Mouse (Mus musculus): ENCODE data around the gene Cnbd2.

Gene Cnbd2

DNA sequence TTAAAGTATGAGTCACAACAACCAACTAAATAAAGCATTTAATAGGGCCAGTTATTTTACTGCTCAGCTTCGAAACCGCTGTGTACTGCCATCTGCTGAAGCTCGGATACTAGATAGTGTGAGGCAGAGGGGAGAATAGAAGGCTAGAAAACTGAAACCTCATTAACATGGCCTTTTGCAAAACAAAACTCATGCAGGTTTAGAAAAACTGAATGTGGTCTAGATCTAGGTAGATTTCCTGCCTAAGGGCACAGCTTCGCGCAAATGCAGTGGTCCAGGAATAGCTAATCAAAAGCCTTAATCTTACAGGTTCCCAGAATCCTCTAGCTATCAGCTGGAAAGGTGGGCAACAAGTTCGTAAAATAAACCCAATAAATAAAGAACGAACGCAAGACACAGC, 658 bp upstream of the Cnbd2 start:
- DNase-seq (ENCODE audit: low read depth, low spot score) = no peak

DNA sequence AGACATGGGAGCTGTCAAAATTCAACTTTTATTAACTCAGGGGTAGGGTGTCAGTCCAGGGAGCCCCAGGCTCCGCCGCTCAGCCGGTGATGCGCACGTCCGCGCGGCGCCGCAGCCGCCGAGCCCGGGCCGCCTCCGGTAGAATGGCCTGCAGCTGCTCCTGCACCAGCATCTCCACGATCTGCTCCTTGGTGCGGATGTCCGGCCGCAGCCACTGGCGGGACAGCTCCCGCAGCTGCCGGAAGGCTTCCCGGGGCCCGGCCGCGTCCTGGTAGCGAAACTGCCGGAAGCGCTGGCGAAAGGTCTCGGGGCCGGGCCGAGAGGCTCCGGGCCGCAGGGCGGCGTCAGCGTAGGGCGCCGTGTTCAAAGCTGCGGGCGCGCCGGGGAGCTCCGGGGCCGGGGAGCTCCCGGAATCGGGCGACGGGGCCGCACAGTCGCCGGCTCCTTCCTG, 233 bp upstream of the Cnbd2 start:
- peak; percentile 64 for DNase-seq (ENCODE audit: low read depth, low spot score)

GRCm38 (mm10) chr2:156313153-156313552, 1.1 kb downstream of the Cnbd2 start:
- no peak for DNase-seq (ENCODE audit: low read depth, low spot score)

GRCm38 (mm10) chr2:156314811-156315210, 2.7 kb downstream of the Cnbd2 start:
- DNase-seq (ENCODE audit: low read depth, low spot score) = peak; percentile 57

DNA sequence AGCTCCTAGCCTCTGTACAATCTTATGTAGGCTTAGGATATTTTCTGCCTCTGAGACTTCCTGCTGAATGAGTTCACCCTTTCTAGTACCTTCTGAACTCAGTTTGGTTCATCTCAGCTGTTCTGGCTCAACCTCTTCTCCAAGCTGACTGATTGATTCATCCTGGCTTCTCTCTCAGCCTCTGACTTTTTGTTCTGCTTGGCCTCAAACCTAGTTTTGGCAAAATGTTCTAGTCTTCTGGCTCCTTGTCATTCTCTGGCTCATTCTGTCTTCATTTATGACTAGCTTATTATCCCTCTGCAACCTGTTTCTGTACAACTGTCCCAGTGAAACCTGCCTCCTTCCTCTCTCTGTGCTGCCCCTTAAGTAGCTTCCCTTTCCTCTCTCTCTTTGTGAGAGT, 6.4 kb downstream of the Cnbd2 start:
- DNase-seq (ENCODE audit: low read depth, low spot score) = no peak

DNA sequence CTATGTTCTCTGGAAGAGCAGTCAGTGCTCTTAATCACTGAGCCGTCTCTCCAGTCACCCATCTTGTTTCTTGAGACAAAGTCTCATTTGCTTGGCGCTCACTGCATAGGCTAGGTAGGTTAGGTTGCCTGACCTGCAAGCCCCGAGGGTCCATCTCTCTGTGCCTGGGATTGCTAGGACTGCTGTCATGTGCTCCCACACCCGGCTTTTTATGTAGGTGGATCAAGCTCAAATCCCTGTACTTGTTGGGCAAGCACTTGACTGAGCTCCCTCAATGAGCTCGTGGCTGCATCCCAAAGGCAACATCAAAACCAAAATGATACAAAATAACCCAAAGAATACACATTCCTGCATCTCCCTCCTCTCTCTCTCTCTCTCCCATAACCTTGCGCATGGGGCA, 9.4 kb downstream of the Cnbd2 start:
- no peak for DNase-seq (ENCODE audit: low read depth, low spot score)

- no peak for DNase-seq (ENCODE audit: low read depth, low spot score)
These were observed 12.1 kb downstream of the Cnbd2 start for GRCm38 (mm10) chr2:156324116-156324588.

DNA sequence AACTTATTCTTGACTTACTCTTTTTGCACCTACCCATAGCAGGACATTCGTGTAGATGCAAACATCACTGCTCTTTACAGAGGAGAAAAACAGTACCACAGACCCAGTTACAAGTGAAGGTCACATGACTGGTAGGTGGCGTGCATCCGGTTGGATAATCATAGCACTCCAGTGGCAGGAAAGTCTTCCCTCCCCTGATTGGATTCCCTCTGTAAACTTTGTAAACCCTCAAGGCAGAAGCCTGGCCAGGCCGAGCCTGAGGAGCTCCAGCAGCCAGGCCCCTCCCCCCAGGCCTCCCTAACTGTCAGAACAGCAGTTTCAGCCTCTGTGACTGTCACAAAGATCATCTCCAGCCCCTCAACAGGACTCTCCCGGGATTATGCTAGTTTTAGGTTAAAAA, 12.6 kb downstream of the Cnbd2 start:
- DNase-seq (ENCODE audit: low read depth, low spot score) = no peak

DNA sequence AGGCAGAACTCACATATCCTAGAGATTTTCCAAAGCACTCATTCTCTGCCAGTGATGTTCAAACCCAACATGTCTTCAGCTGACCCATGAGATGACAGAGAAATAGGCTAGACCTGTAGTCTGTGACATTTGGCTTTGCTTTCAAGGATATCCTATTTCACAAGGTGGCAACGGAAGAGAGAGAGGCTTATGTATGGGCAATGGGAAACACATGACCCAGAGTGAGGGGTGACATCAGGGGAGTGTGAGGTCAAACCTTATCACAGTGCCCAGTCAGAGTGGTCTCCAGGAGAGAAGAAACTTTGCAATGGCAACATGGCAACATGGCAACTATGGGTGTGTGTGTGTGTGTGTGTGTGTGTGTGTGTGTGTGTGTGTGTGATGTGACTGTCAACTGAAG, 18.6 kb downstream of the Cnbd2 start:
- no peak for DNase-seq (ENCODE audit: low read depth, low spot score)

- no peak for DNase-seq (ENCODE audit: low read depth, low spot score)
These were observed 19.4 kb downstream of the Cnbd2 start for GRCm38 (mm10) chr2:156331446-156331965.

DNA sequence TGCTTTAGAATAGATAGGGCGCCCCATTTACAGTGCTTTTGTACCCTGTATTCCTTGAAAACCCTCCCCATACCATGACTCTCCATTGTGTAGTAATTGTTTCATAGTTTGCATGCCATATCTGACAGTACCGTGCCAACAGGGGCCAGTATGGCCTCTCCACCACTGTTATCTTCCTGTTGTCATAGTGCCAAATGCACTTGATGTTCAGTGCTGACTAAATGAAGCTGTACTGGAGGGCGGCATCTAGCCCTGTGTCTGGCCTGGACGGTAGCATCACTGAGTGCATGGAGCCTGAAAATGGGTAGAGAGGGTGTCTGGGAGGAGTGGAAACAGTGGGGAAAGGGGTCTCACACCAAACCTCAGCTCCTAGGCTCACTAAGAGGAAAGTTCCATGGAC, 28.0 kb downstream of the Cnbd2 start:
- no peak for DNase-seq (ENCODE audit: low read depth, low spot score)

DNA sequence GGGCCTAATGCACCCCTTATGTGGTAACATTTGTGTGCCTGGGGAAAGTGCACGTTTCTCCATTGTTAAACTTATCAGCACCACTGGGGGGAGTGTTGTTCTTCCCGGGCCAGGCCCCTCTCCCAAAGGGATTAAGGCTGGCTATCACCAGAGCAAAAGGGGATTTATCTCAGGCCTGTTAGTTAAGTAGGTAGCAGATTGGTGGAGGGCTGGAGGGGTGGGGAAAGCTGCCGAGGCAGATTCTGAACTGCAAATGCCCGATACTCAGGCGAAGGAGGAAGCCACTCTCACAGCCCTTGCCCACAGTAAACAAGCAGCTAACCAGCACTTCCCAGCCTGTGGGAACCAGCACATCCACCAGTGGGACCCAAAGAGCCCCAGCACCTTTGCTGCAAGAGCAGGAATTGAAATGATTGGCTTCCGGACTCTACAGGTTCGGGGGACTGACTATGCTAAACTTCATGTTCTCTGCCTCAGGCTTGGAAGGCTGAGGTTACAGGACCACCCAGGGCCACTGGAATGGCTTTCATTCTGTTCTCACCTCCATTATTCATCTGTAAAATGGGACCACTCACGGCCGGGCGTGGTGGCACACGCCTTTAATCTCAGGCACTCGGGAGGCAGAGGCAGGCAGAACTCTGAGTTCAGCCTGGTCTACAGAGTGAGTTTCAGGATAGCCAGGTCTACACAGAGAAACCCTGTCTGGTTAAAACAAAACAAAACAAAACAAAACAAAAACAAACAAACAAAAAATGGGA, 32.9 kb downstream of the Cnbd2 start:
- peak; percentile 90 for DNase-seq (ENCODE audit: low read depth, low spot score)

- no peak for DNase-seq (ENCODE audit: low read depth, low spot score)
These were observed 36.7 kb downstream of the Cnbd2 start for GRCm38 (mm10) chr2:156348812-156349211.

DNA sequence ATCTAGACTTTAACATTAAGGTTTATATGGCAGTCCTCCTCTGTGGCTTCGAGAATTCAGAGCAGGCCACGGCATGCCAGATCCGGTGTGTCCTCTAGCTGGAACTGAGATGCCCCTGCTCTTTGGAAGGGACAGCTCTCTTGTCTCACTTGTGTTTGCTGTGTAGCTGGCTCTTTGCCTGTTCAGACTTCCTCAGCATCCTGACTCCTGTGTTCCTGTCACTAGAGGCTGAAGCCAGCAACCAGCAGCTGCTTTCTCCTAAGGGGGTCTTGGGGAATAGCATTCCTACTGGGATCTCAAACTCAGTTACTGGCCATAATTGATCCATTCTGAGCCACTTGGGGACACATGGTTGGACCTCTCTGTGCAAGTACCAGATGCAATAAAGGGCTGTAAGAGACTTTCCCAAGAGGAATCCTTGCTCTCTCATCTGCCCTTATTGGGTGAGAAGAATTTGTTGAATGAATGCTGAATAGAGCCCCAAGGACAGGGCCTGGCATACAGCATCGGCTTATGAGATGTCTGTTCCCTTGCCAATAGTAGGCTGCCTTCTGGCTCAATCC, 37.3 kb downstream of the Cnbd2 start:
- no peak for DNase-seq (ENCODE audit: low read depth, low spot score)

DNA sequence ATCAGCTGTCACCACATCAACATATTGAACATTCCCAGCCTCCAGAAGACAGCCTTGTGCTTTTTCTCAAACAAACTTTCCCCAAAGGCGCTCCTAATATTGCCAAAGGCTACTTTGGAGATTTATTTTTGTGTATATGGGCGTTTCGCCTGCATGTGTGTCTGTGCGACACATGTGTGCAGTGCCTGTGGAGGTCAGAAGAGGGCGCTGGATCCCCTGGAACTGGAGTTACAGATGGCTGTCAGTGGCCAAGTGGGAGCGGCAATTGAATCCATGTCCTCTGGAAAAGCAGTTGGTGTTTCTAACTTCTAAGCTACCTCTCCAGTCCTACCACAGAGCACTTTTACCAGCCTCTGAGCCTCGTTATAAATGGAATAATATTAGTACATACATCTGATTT, 39.1 kb downstream of the Cnbd2 start:
- peak; percentile 87 for DNase-seq (ENCODE audit: low read depth, low spot score)

- DNase-seq (ENCODE audit: low read depth, low spot score) = no peak
These were observed 40.5 kb downstream of the Cnbd2 start for GRCm38 (mm10) chr2:156352413-156353165.

- DNase-seq (ENCODE audit: low read depth, low spot score) = no peak
These were observed 41.2 kb downstream of the Cnbd2 start for GRCm38 (mm10) chr2:156353265-156353692.

GRCm38 (mm10) chr2:156356031-156356430, 43.9 kb downstream of the Cnbd2 start:
- no peak for DNase-seq (ENCODE audit: low read depth, low spot score)

DNA sequence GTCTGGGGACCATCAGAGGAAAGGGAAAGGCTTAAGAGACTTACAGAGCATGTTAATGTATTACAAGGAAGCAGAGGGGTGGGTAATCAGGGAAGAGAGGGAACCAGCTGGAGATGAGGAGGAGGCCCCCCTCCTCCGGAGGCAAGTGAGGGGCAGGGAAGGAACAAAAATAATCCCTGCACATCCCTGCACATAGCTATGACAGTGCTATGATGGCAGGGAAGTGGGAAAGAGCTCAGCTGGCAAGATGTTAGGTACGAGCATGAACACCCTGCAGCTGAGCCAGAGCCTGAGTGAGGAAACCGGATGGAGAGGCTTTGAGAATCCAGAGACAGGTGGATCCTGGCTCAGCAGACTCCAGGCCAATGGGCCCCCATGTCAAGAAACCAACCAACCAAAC, 56.4 kb downstream of the Cnbd2 start:
- no peak for DNase-seq (ENCODE audit: low read depth, low spot score)

DNA sequence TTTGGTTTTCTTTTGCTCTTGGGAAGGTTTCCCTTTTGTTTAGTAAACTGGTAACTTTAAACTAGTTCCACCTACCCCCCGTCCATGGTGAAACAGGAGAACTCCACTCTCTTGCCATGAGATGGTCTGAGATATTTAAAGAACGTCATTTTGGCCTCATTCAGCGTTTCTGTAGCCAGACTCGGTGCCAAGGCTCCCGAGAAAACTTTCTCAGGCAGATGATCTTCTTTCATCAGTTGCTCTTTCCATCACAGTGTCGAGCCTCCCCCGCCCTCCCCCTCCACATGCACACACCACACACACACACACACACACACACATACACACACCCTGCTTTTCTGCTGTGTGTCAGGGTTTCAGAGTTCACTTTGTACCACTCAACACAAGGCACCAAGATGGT, 58.8 kb downstream of the Cnbd2 start:
- DNase-seq (ENCODE audit: low read depth, low spot score) = no peak

- DNase-seq (ENCODE audit: low read depth, low spot score) = no peak
These were observed 64.9 kb downstream of the Cnbd2 start for GRCm38 (mm10) chr2:156376956-156377355.

- DNase-seq (ENCODE audit: low read depth, low spot score) = no peak
These were observed 67.8 kb downstream of the Cnbd2 start for GRCm38 (mm10) chr2:156379929-156380328.
